Mouse (Mus musculus) heart, adult 8-10 months (tissue): Measurements from ENCODE around the gene Ccdc154. TPM values are rescaled to one million over a fixed set of nuclear protein-coding genes. Genes with fewer than 3 reads are reported as not detected.

Experiments
- DNase-seq: peaks from one replicate; pipeline ENCODE4 v3.0.0; 2022; ENCODE audit warnings: low spot score
- total RNA-seq, 4 experiments: library from RNA; stranded (reverse); gene quantifications; 2 replicates each; pipeline ENCODE4 v1.2.4; 2022

Gene Ccdc154
- total RNA-seq, 4 experiments from 2014 or later = not detected

DNA sequence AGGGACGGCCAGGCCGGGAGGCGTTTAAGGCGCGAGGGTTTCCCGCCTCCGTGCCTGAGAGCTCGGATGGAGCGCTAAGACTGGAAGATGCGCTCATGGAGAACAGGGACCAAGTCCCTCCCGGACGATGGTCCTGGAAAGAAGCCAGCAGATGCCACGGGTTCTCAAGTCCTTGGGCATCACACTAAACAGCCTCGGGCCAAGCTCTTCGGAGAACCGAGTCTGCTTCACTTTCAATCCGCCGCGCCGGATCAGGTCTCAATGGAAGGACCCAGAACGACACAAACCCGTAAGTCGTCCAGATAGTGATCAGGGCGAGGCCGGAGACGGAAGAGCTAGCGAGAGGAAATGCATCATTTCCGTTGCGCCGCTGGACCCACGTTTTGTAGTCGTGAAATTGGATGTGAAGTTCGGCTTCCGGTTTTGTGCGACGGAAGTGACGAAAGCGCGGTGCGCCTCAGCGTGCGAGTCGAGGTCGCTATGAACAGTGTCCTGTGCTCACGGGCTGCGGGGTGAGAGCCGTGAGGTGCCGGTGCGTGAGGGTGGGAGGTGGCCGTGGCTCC is 21.9 kb downstream of the Ccdc154 start, which contains the start of gene BC003965:
TSS of gene BC003965 (plus strand) at position 426 of the 563 bp plus-strand sequence.
- peak; percentile 98 for DNase-seq

DNA sequence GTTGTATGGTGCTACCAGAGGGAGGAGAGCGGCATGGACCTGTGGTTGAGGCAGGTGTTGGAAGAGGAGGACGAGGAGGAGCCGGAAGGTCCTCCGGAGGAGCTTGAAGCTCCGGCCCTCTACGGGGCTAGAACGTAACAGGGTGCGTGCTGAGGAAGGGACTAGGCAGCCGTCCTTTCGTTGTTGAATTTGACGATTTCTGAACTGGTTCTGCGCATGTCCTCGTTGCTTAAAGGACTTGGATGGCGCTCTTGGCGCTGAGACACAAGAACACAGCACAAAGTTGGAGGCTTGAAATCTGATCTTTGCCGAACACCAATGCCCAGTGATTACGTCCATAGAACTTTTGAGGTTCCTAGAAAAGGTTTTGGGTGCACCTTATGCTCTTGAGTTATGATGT is 22.7 kb downstream of the Ccdc154 start:
- DNase-seq = no peak

DNA sequence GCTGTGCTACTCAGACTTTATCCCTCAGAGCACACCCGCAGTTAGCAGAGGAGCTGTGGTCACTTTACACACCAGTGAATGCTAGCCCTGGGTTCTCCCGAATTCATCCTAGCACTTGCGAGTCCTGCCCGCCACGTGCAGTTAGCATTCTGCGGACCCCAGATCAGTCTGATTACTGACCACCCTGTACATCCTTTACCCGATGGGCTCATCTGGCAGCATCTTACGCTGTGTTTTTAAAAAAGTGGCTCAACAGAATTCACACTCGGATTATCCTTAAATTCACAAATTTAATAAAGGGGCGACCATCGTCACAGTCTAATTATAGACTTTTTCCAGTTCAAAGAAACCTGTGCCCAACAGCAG is 25.5 kb downstream of the Ccdc154 start:
- no peak for DNase-seq

DNA sequence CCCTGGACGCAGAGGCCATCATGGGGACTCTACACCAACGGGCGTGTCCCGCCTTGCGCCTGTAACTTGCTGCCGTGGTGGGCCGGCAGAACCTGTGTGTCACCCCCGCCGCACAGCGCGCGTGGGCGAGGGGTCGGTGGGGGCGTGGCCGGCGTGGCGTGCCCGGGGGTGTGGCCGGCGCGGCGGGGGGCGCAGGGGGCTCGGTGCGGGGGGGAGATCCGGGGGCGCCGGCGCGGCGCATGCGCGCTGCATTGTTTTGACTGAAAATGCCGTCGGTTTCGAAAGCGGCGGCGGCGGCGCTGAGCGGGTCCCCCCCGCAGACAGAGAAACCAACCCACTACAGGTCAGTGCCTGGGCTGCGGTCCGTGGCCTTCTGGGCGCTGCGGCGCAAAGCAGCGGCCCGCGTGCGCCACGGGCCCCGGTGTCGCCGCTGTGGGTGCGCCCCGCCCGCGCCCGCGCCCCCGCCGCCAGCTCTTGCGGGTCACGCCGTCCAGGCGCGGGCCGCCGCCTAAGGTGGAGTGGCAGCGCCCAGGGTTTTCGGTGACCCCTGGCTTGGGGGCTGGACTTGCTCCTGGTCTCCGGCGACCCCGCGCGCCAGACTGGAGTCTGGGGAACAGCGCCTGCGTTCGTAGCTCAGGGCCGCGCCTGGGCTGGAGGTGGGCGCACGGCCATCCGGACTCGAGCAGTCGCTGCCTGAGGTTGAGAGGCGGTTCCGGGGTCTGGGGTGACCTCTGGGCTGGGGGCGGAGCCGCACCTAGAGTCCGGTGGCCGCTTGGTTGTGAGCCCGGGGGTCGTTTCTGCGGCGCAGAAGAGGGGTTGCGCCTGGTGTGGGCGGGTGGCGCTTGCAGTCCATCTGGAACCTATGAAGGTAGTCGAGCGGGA is 26.1 kb downstream of the Ccdc154 start, which contains the start of gene Unkl:
TSS of gene Unkl (plus strand) at position 248 of the 882 bp plus-strand sequence.
- peak; percentile 51 for DNase-seq

DNA sequence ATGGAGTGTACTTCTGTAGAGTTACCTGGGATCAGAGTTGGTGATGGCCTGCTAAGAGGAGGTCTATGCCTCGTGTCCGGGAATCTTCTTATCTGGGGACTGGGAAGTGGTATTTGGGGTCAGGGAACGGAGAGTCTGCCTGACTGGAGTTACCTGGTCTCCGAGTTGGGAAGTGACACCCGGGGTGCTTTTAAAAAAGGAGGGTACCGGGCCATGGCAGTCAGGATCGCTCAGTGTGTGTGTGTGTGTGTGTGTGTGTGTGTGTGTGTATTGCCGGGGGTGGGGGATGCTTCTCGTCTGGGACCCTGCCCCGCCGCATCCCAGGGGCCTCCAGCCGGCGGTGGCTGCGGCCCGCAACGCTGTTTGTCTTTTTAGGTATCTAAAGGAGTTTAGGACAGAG is 26.8 kb downstream of the Ccdc154 start:
- DNase-seq = no peak

DNA sequence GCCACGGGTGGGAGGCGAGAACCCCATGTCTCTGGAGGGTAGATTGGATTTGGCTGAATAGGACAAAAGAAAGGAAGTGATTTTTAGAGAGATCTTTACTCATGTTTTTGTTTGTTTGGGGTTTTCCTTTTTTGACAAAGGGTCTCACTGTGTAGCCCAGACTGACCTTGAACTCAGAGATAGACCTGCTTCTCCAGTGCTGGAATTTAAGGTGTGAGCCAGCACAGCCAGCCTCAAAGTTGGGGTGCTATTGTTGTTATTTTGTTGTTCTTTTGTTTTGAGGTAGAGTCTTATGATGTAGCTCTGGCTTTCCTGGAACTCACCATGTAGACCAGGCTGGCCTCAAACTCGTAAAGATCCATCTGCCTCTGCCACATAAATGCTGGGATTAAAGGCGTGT is 40.1 kb downstream of the Ccdc154 start:
- DNase-seq = no peak

DNA sequence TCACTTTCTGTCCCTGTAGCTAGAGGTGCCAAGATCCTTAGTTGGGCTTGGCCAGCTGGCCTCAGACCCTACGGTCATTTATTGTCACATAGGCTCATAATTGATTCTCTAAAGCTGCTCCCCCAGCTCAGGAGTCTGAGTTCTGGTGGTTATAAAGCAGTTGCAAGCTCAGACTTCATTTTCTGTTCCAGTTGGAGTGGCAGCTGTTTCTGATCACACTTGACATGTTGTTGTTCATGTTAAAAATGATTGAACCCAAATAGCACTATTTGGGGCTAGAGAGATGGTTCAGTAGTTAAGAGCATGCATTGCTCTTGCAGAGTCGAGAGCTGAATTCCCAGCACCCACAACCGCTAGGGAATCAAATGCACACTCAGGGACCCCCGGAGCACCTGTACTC is 47.7 kb downstream of the Ccdc154 start:
- no peak for DNase-seq

DNA sequence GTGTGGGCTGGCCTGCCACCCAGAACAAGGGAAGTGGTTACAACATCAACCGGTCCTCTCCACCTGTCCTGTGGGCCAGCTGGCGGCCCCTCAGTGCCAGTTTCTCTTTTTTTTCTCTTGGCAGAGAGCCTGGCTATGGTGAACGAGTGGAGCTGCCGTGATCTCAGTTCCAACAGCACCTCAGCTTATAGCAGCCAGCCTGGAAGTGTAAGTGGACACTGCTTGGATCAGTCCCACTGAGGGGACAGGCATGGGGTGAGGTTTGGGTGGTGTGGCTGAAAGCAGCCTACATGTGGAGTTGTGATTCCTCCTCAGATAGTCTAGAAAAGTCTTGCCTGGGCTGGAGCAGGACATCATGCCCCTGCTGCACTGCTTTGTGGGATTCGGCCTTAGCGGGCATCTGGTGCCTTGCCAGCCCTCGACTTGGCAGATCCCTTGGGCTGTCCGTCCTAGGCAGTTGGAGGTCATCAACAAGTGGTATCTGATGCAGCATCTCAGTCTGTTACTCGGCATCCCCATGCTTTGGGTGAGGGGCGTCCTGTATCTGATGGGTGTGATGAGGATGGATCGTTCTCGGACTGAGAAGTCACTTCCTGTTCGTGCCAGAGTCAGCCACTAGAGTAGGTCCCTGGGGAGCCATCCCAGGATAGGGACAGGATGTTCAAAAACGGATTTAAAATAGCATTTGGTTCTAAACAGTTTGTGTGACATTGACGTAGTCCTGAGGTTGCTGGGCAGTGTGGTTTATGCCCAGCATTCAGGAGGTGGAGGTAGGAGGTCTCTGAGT is 48.6 kb downstream of the Ccdc154 start:
- DNase-seq = peak; percentile 64

DNA sequence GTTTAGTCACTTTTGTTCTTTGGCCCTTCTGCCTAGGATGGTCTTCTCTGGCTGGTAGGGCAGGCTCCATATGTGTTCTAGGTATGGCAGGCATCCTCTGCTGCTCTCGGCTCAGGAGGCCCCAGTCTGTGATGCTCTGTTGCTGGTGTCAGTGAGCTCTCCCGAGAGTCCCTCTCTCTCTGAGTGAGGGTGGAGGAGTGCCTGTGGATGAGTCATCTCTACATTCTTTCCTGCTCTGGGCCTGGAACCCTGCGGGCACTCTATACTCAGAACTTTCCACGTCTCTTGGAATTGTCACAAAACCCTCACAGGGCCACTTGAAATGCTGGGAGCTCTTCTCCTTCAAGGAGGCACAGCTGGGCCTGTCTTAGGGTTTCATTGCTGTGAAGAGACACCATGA is 49.4 kb downstream of the Ccdc154 start:
- DNase-seq = no peak

DNA sequence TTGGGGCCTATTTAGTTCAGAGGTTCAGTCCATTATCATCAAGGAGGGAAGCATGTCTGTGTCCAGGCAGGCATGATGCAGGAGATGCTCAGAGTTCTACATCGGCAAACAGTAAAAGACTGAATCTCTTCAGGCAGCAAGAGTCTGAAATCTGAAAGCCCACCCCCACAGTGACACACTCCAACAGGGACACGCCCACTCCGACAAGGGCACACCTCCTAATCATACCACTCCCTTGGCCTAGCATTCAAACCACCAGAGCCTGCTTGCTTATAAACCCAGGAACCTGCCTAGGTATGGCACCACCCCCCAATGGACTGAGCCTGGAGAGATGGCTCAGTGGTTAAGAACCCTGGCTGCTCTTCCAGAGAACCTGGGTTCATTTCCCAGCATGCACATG is 53.2 kb downstream of the Ccdc154 start:
- no peak for DNase-seq

DNA sequence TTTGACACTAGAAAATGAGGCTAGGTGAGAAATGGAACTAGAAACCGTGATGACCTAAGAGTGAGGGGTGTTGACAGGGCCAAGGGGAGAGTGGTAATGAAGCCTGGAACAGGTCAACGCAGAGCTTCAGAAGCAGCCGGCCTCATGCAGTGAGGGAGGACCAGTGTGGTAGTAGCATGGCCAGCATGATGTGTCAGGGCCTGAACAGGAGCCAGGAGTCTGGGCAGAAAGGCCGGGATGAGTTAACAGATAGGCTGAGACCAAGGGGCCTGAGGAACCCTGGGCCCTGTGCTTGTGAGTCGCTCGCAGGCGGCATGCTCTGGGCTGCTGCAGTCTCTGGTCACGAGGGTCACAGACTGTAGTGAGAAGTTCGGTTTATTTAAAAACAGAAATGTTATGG is 56.7 kb downstream of the Ccdc154 start:
- no peak for DNase-seq

DNA sequence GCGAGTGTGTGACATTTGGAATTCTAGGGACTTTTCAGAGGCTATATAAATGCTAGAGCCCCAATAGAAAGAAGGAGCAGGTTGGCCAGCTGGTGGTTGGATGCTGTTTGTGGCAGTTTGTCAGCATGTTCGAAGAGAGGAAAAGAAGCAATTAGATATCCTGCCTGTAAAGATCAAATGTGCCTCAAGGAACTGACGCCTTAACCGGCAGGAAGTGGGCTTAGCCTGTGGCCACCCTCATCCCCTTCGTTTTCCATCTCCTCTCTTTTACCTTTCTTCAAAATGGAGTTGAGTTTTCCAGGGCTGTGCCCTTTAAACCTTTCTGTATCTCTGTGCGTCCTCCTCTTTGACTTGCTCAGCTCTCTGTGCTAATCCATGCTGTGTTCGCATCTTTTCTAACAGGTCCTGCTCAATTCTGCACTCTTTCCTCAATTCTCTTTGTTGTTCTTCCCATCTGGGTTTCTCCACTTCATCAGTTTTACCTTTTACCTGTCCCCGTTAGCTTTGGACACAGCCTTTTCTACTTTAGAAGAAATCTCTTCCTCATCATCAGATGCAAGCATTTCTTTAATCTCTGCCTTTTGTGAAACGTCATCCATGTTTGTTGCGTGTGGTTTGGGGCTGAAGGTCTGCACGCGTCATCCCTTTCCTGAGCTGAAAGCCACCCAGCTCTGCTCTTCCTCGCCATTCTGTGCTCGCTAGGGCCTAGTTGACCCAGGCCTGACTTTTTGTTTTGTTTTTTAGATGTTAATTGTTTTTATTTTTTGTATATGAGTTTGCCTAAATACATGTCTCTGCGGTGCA is 57.4 kb downstream of the Ccdc154 start:
- DNase-seq = no peak

DNA sequence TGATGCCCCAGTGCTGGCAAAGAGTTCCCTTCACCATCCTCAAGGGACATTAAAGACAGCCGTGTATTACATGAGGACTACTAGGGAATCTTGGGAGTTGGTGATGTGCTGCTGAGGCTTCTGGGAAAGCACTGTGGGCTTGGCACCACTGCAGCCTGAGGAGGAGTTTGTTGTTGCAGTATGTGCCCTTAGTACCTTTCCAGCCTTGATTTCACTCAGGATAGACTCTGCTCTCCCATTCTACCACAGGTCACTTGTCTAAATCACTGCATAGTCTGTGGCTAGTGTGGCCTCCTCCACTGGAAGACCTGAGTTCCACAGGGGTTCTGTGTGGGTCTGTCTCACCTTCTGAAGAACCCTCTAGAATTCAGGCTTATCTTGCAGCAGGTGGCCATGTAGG is 58.5 kb downstream of the Ccdc154 start:
- DNase-seq = no peak

Other genes starting within 250 kb of the Ccdc154 start
- gene Mapk8ip3, start 225.5 kb upstream of the Ccdc154 start, total RNA-seq = 10 to 100 TPM; 55.0 to 69.0 (median 62.5) TPM
- 10 to 100 TPM in 2 of 4 experiments, 1 to 10 TPM in 2; 6.4 to 12.8 (median 9.6) TPM for gene Jpt2, start 201.8 kb upstream of the Ccdc154 start, total RNA-seq
- gene Cramp1l, start 146.7 kb upstream of the Ccdc154 start, total RNA-seq = 10 to 100 TPM in 1 of 4 experiments, 1 to 10 TPM in 3; 9.4 to 11.3 (median 9.6) TPM
- 1 to 10 TPM; 3.5 to 6.3 (median 4.5) TPM for gene Ift140, start 146.4 kb upstream of the Ccdc154 start, total RNA-seq
- 10 to 100 TPM; 29.7 to 45.6 (median 39.3) TPM for gene Tmem204, start 78.9 kb upstream of the Ccdc154 start, total RNA-seq
- gene Telo2, start 46.5 kb upstream of the Ccdc154 start, total RNA-seq = 10 to 100 TPM; 10.8 to 15.7 (median 13.5) TPM
- 1 to 10 TPM; 3.4 to 7.7 (median 4.5) TPM for gene Ptx4, start 41.7 kb upstream of the Ccdc154 start, total RNA-seq
- gene Clcn7, start 29.1 kb upstream of the Ccdc154 start, total RNA-seq = 10 to 100 TPM; 25.7 to 28.2 (median 27.1) TPM
- gene Gm38655, start 13.0 kb downstream of the Ccdc154 start, total RNA-seq = not detected
- gene BC003965, start 22.1 kb downstream of the Ccdc154 start, total RNA-seq = 10 to 100 TPM; 21.6 to 25.9 (median 22.5) TPM
- 10 to 100 TPM in 1 of 4 experiments, 1 to 10 TPM in 3; 7.0 to 11.2 (median 7.9) TPM for gene Unkl, start 25.9 kb downstream of the Ccdc154 start, total RNA-seq
- gene Gnptg, start 77.7 kb downstream of the Ccdc154 start, total RNA-seq = 10 to 100 TPM; 11.6 to 17.1 (median 14.5) TPM
- gene Tsr3, start 77.7 kb downstream of the Ccdc154 start, total RNA-seq = 10 to 100 TPM in 1 of 4 experiments, 1 to 10 TPM in 3; 6.2 to 10.5 (median 8.2) TPM
- 1 to 10 TPM in 1 of 4 experiments, under 1 TPM in 3; 0.52 to 1.5 (median 0.73) TPM for gene Baiap3, start 93.9 kb downstream of the Ccdc154 start, total RNA-seq
- 10 to 100 TPM; 86.5 to 98.1 (median 89.4) TPM for gene Ube2i, start 112.2 kb downstream of the Ccdc154 start, total RNA-seq
- under 1 TPM in 1 of 4 experiments, not detected in 3; 0.23 TPM for gene Prss34, start 135.9 kb downstream of the Ccdc154 start, total RNA-seq
- gene Prss28, start 146.2 kb downstream of the Ccdc154 start, total RNA-seq = not detected
- gene Prss29, start 156.2 kb downstream of the Ccdc154 start, total RNA-seq = not detected
- under 1 TPM; 0.22 to 0.55 (median 0.39) TPM for gene Tpsab1, start 183.1 kb downstream of the Ccdc154 start, total RNA-seq
- gene Tpsb2, start 203.8 kb downstream of the Ccdc154 start, total RNA-seq = 1 to 10 TPM in 1 of 4 experiments, under 1 TPM in 3; 0.24 to 1.4 (median 0.72) TPM
- gene Tpsg1, start 206.8 kb downstream of the Ccdc154 start, total RNA-seq = not detected